Mouse (Mus musculus) E14TG2a.4 (cell line): ENCODE data around the gene Rbfox1.

Experiments used
- CTCF ChIP-seq: conservative IDR thresholded peaks from 2 replicates; pipeline ENCODE4 v1.5.1; 2014; ENCODE audit warnings: low read length
- NANOG ChIP-seq: IDR thresholded peaks from 2 replicates; pipeline ENCODE4 v1.6.1; 2014; ENCODE audit warnings: borderline replicate concordance, low read length, mixed read lengths
- POU5F1 ChIP-seq: IDR thresholded peaks from 2 replicates; pipeline ENCODE4 v1.6.1; 2014; ENCODE audit warnings: low read length, borderline replicate concordance

- no peak for TF ChIP-seq CTCF
- TF ChIP-seq POU5F1 = no peak
- TF ChIP-seq NANOG = no peak
Observed at GRCm38 (mm10) chr16:6303082-6303481, 417.9 kb downstream of the Rbfox1 start.
